Mouse (Mus musculus) C2C12 (cell line): ENCODE data around the gene Vwa5b1. TPM values are rescaled to one million over a fixed set of nuclear protein-coding genes. Genes with fewer than 3 reads are reported as not detected.
A peak's percentile ranks its signal among the peaks of the same experiment; 100 is the strongest.

Experiments used
- H3K27me3 ChIP-seq: one replicate; pipeline ENCODE4 v1.6.1; 2011; ENCODE audit not compliant: control insufficient read depth, insufficient read depth, insufficient read length
- H3K36me3 ChIP-seq: one replicate; pipeline ENCODE4 v1.6.1; 2011; ENCODE audit not compliant: control insufficient read depth, insufficient read depth
- H3K4me3 ChIP-seq: one replicate; pipeline ENCODE4 v1.5.1; 2011; ENCODE audit warnings: mild to moderate bottlenecking, control low read depth; ENCODE audit not compliant: poor library complexity, insufficient read depth, severe bottlenecking
- H3K79me2 ChIP-seq: one replicate; pipeline ENCODE4 v1.6.1; 2011; ENCODE audit not compliant: control insufficient read depth, insufficient read depth
- H3K79me3 ChIP-seq: one replicate; pipeline ENCODE4 v1.6.1; 2011; ENCODE audit warnings: low read depth, control low read depth
- H3ac ChIP-seq: one replicate; pipeline ENCODE3; 2011; ENCODE audit warnings: low read depth; ENCODE audit not compliant: control insufficient read depth, insufficient read length
- CEBPB ChIP-seq: IDR thresholded peaks from one replicate; pipeline ENCODE4 v1.6.1; 2011; ENCODE audit warnings: low read depth, mild to moderate bottlenecking, control low read depth, moderate library complexity
- CTCF ChIP-seq: IDR thresholded peaks from one replicate; pipeline ENCODE4 v1.5.1; 2011; ENCODE audit not compliant: control insufficient read depth, insufficient read depth, insufficient read length
- FOSL1 ChIP-seq: IDR thresholded peaks from one replicate; pipeline ENCODE4 v1.8.0; 2011; ENCODE audit warnings: mild to moderate bottlenecking, low read length; ENCODE audit not compliant: poor library complexity, insufficient read depth, severe bottlenecking
- MAX ChIP-seq: IDR thresholded peaks from one replicate; pipeline ENCODE4 v1.6.1; 2011; ENCODE audit warnings: mild to moderate bottlenecking, control low read depth
- MYOD1 ChIP-seq: IDR thresholded peaks from one replicate; pipeline ENCODE4 v1.6.1; 2011; ENCODE audit warnings: low read depth; ENCODE audit not compliant: control insufficient read depth, insufficient read length
- MYOG ChIP-seq: IDR thresholded peaks from one replicate; pipeline ENCODE4 v1.6.1; 2011; ENCODE audit not compliant: control insufficient read depth, insufficient read length; ENCODE audit errors: extremely low read depth
- USF1 ChIP-seq: IDR thresholded peaks from one replicate; pipeline ENCODE4 v1.6.1; 2011; ENCODE audit warnings: low read depth, mild to moderate bottlenecking, control low read depth, moderate library complexity
- polyA plus RNA-seq: library from polyadenylated mRNA; unstranded; fragments of >200 nt; fragmentation: generic; extraction: Trizol; gene quantifications from one replicate; pipeline ENCODE4 v1.2.1, GENCODE M21; 2012; ENCODE audit warnings: missing spikeins

Vwa5b1 gene
- polyA plus RNA-seq, 1 experiment = not detected

- Histone ChIP-seq H3K79me2 (no peaks in the 10 kb centered on the region), H3ac (no peak overlapping the region)
- no peak for TF ChIP-seq MYOD1
- TF ChIP-seq FOSL1 = no peak
- TF ChIP-seq CEBPB = no peak
- no peak for TF ChIP-seq MYOG
- no peak for TF ChIP-seq CTCF
- TF ChIP-seq MAX = no peak
- no peak for TF ChIP-seq USF1
Observed at GRCm38 (mm10) chr4:138569928-138570327, 65.8 kb downstream of the Vwa5b1 start.

GRCm38 (mm10) chr4:138568275-138568674, 67.4 kb downstream of the Vwa5b1 start:
- Histone ChIP-seq H3K27me3 (peaks cover 39% of the 10 kb centered on the region), H3K4me3 (no peak overlapping the region), H3K36me3 (no peaks in the 10 kb centered on the region), H3ac (no peak overlapping the region), H3K79me2 (no peaks in the 10 kb centered on the region), H3K79me3 (no peaks in the 10 kb centered on the region)
- TF ChIP-seq USF1 (no peak), MYOG (no peak), CEBPB (no peak), CTCF (no peak), MYOD1 (no peak), FOSL1 (no peak), MAX (no peak)

More at GRCm38 (mm10) chr4:138569928-138570327, 65.8 kb downstream of the Vwa5b1 start:
- H3K79me3 ChIP-seq = no peaks in the 10 kb centered on the region
- H3K36me3 ChIP-seq = no peaks in the 10 kb centered on the region
- no peak overlapping the region for H3K4me3 ChIP-seq
- peaks cover 29% of the 10 kb centered on the region for H3K27me3 ChIP-seq

- Histone ChIP-seq H3K4me3 (no peak overlapping the region), H3K79me2 (no peaks in the 10 kb centered on the region), H3ac (no peak overlapping the region), H3K36me3 (no peaks in the 10 kb centered on the region), H3K27me3 (peaks cover 66% of the 10 kb centered on the region), H3K79me3 (no peaks in the 10 kb centered on the region)
- TF ChIP-seq CTCF = peak; percentile 92
- TF ChIP-seq USF1 = no peak
Observed at GRCm38 (mm10) chr4:138561986-138562385, 73.7 kb downstream of the Vwa5b1 start.

- TF ChIP-seq MAX (no peak), FOSL1 (no peak), MYOG (no peak), MYOD1 (no peak), CEBPB (no peak), CTCF (no peak), USF1 (no peak)
- Histone ChIP-seq H3K36me3 (no peaks in the 10 kb centered on the region), H3K4me3 (no peak overlapping the region), H3K79me2 (no peaks in the 10 kb centered on the region), H3ac (no peak overlapping the region), H3K79me3 (no peaks in the 10 kb centered on the region), H3K27me3 (peaks cover 60% of the 10 kb centered on the region)
Observed at GRCm38 (mm10) chr4:138555531-138555930, 80.2 kb downstream of the Vwa5b1 start.

- no peaks in the 10 kb centered on the region for H3K79me3 ChIP-seq
- no peak overlapping the region for H3K4me3 ChIP-seq
- no peaks in the 10 kb centered on the region for H3K36me3 ChIP-seq
- H3K27me3 ChIP-seq = peaks cover 54% of the 10 kb centered on the region
- H3K79me2 ChIP-seq = no peaks in the 10 kb centered on the region
- no peak overlapping the region for H3ac ChIP-seq
- no peak for TF ChIP-seq CTCF
- TF ChIP-seq MYOG = no peak
- TF ChIP-seq USF1 = no peak
- TF ChIP-seq CEBPB = no peak
- no peak for TF ChIP-seq MYOD1
- TF ChIP-seq MAX = no peak
- no peak for TF ChIP-seq FOSL1
Observed at GRCm38 (mm10) chr4:138554934-138555333, 80.8 kb downstream of the Vwa5b1 start.

- Histone ChIP-seq H3K79me3 (no peaks in the 10 kb centered on the region), H3K4me3 (no peak overlapping the region), H3K79me2 (no peaks in the 10 kb centered on the region), H3K27me3 (peaks cover 49% of the 10 kb centered on the region), H3K36me3 (no peaks in the 10 kb centered on the region), H3ac (no peak overlapping the region)
- TF ChIP-seq MYOD1 (no peak), MYOG (no peak), FOSL1 (no peak), CEBPB (no peak), CTCF (no peak), USF1 (no peak), MAX (no peak)
Observed at GRCm38 (mm10) chr4:138554302-138554701, 81.4 kb downstream of the Vwa5b1 start.
